Mouse (Mus musculus) midbrain, embryonic 11.5 days (tissue): Measurements from ENCODE around the gene Zfp580. TPM values are rescaled to one million over a fixed set of nuclear protein-coding genes. Genes with fewer than 3 reads are reported as not detected.
"Not testable (repeated sequence)": the region's sequence is repeated elsewhere in the genome, so short reads cannot be mapped to it uniquely, and the experiment has no call there.

Experiments used
- ATAC-seq: fragments of 200-750 bp; cut with Nextera tagmentation; 2 replicates; pipeline ENCODE4 v1.8.0; 2017; ENCODE audit warnings: moderate TSS enrichment, moderate library complexity; ENCODE audit not compliant: low FRiP score
- DNase-seq: peaks from one replicate; pipeline ENCODE4 v3.0.0; 2015; ENCODE audit warnings: low spot score; ENCODE audit errors: missing footprints
- H3K27ac ChIP-seq: fragments of 300-500 bp; sonication (generic); 2 replicates; pipeline ENCODE4 v1.5.1; 2014; ENCODE audit warnings: low read depth, low read length
- H3K27me3 ChIP-seq: fragments of 300-500 bp; sonication (generic); 2 replicates; pipeline ENCODE4 v1.6.1; 2014; ENCODE audit warnings: mild to moderate bottlenecking, low read length, moderate library complexity, mixed read lengths; ENCODE audit not compliant: control insufficient read depth, insufficient read depth
- H3K36me3 ChIP-seq: fragments of 300-500 bp; sonication (generic); 2 replicates; pipeline ENCODE4 v1.6.1; 2014; ENCODE audit warnings: mild to moderate bottlenecking, low read length, moderate library complexity, mixed read lengths; ENCODE audit not compliant: control insufficient read depth, insufficient read depth
- H3K4me1 ChIP-seq: fragments of 300-500 bp; sonication (generic); 2 replicates; pipeline ENCODE4 v1.6.1; 2014; ENCODE audit warnings: low read length; ENCODE audit not compliant: control insufficient read depth, insufficient read depth
- H3K4me2 ChIP-seq: fragments of 300-500 bp; sonication (generic); 2 replicates; pipeline ENCODE4 v1.6.1; 2014; ENCODE audit warnings: mild to moderate bottlenecking, moderate library complexity
- H3K4me3 ChIP-seq: fragments of 300-500 bp; sonication (generic); 2 replicates; pipeline ENCODE4 v1.5.1; 2014; ENCODE audit warnings: low read depth, low read length
- H3K9ac ChIP-seq: fragments of 300-500 bp; sonication (generic); 2 replicates; pipeline ENCODE4 v1.6.1; 2014; ENCODE audit warnings: low read length
- H3K9me3 ChIP-seq: fragments of 300-500 bp; sonication (generic); 2 replicates; pipeline ENCODE4 v1.6.1; 2016; ENCODE audit warnings: low read length; ENCODE audit not compliant: control insufficient read depth
- WGBS: fragments of 180-500 bp; shearing (Covaris S2); extraction: QIAGEN DNeasy Blood & Tissue Kit; methylation state at CpG from one replicate; pipeline ENCODE4 v1.1.7; 2014; 5-methylcytosine and 5-hydroxymethylcytosine counted together
- polyA plus RNA-seq: library from polyadenylated mRNA; unstranded; fragments of >200 nt; fragmentation: Nextera tagmentation; extraction: Ambion mirVana; gene quantifications from 2 replicates; pipeline ENCODE4 v1.2.1, GENCODE M21; 2014

The Zfp580 gene
- polyA plus RNA-seq, 1 experiment from 2014 or later = 47.6 TPM

GRCm38 (mm10) chr7:5074984-5075383 lies 23.6 kb downstream of the Zfp580 start:
- no peak overlapping the region for H3K4me3 ChIP-seq
- no peaks in the 10 kb centered on the region for H3K9me3 ChIP-seq
- H3K36me3 ChIP-seq = peaks cover 39% of the 10 kb centered on the region
- H3K27me3 ChIP-seq = no peaks in the 10 kb centered on the region
- no peak for ATAC-seq
- H3K9ac ChIP-seq = no peak overlapping the region
- DNase-seq = no peak
- H3K4me1 ChIP-seq = no peaks in the 10 kb centered on the region
- no peak overlapping the region for H3K4me2 ChIP-seq
- no peak overlapping the region for H3K27ac ChIP-seq
- WGBS = 89% methylated on average over 5 of the region's 5 CpGs

- H3K9me3 ChIP-seq = no peaks in the 10 kb centered on the region
- H3K36me3 ChIP-seq = peaks cover 29% of the 10 kb centered on the region; the same call in 1 of the 2 replicates
- peaks cover 10% of the 10 kb centered on the region for H3K4me1 ChIP-seq
- DNase-seq (no peak), ATAC-seq (no peak)
- 91% methylated on average over 2 of the region's 2 CpGs for WGBS
- no peak overlapping the region for H3K27ac ChIP-seq
- H3K4me2 ChIP-seq = no peak overlapping the region
- no peak overlapping the region for H3K4me3 ChIP-seq
- H3K9ac ChIP-seq = no peak overlapping the region
- no peaks in the 10 kb centered on the region for H3K27me3 ChIP-seq
These were observed 25.6 kb downstream of the Zfp580 start for GRCm38 (mm10) chr7:5076931-5077330.

- not testable (repeated sequence) for DNase-seq, H3K27me3 ChIP-seq, H3K9me3 ChIP-seq, H3K27ac ChIP-seq
- WGBS = 40% methylated on average over 8 of the region's 13 CpGs
- Histone ChIP-seq H3K4me2 (peak overlapping the region; percentile 60; the same call in 1 of the 2 replicates), H3K4me3 (peak overlapping the region; percentile 98), H3K36me3 (peaks cover 27% of the 10 kb centered on the region), H3K9ac (peak overlapping the region; percentile 96; the same call in 1 of the 2 replicates), H3K4me1 (peaks cover 12% of the 10 kb centered on the region)
- ATAC-seq = peak; percentile 49
These were observed 28.1 kb downstream of the Zfp580 start for GRCm38 (mm10) chr7:5079365-5080009.

GRCm38 (mm10) chr7:5080010-5080751 lies 28.8 kb downstream of the Zfp580 start, which contains the start of gene Epn1:
Gene Epn1, plus strand, starts transcription at chr7:5080235.
- Histone ChIP-seq H3K4me3 (peak within 1 kb of the TSS; percentile 98), H3K9me3 (no peaks in the 10 kb centered on the region), H3K27me3 (no peaks in the 10 kb centered on the region), H3K4me2 (peak within 1 kb of the TSS; percentile 60), H3K27ac (peak within 1 kb of the TSS; percentile 71), H3K9ac (peak within 1 kb of the TSS; percentile 96), H3K4me1 (peaks cover 12% of the 10 kb centered on the region), H3K36me3 (peaks cover 22% of the 10 kb centered on the region)
- DNase-seq (peak; percentile 99), ATAC-seq (peak; percentile 98)
- under 1% methylated on average over 76 of the region's 81 CpGs for WGBS

- Histone ChIP-seq H3K4me3 (peak overlapping the region; percentile 98), H3K9ac (peak overlapping the region; percentile 96), H3K9me3 (no peaks in the 10 kb centered on the region), H3K4me2 (peak overlapping the region; percentile 60), H3K36me3 (peaks cover 21% of the 10 kb centered on the region), H3K4me1 (peaks cover 12% of the 10 kb centered on the region), H3K27me3 (no peaks in the 10 kb centered on the region), H3K27ac (peak overlapping the region; percentile 71; the same call in 1 of the 2 replicates)
- ATAC-seq (no peak), DNase-seq (no peak)
- 21% methylated on average over 6 of the region's 6 CpGs for whole genome bisulfite sequencing
These were observed 29.5 kb downstream of the Zfp580 start for GRCm38 (mm10) chr7:5080815-5081214.

GRCm38 (mm10) chr7:5081241-5081640 lies 29.9 kb downstream of the Zfp580 start:
- WGBS = 81% methylated on average over 6 of the region's 6 CpGs
- Histone ChIP-seq H3K36me3 (peaks cover 19% of the 10 kb centered on the region), H3K4me1 (peaks cover 12% of the 10 kb centered on the region), H3K4me2 (peak overlapping the region; percentile 60), H3K27ac (no peak overlapping the region), H3K27me3 (no peaks in the 10 kb centered on the region), H3K4me3 (peak overlapping the region; percentile 98), H3K9ac (peak overlapping the region; percentile 96), H3K9me3 (no peaks in the 10 kb centered on the region)
- ATAC-seq (no peak), DNase-seq (no peak)

GRCm38 (mm10) chr7:5081939-5082338 lies 30.6 kb downstream of the Zfp580 start:
- ATAC-seq (no peak), DNase-seq (no peak)
- peaks cover 12% of the 10 kb centered on the region for H3K4me1 ChIP-seq
- no peak overlapping the region for H3K4me3 ChIP-seq
- H3K36me3 ChIP-seq = peaks cover 19% of the 10 kb centered on the region
- H3K4me2 ChIP-seq = no peak overlapping the region; the same call in 1 of the 2 replicates
- no peak overlapping the region for H3K9ac ChIP-seq
- 96% methylated on average over 2 of the region's 2 CpGs for WGBS
- no peaks in the 10 kb centered on the region for H3K9me3 ChIP-seq
- H3K27me3 ChIP-seq = no peaks in the 10 kb centered on the region
- H3K27ac ChIP-seq = no peak overlapping the region

- WGBS = 92% methylated on average over 18 of the region's 18 CpGs
- H3K4me2 ChIP-seq = no peak overlapping the region
- H3K4me1 ChIP-seq = peaks cover 12% of the 10 kb centered on the region
- H3K9me3 ChIP-seq = no peaks in the 10 kb centered on the region
- ATAC-seq (no peak), DNase-seq (no peak)
- H3K27me3 ChIP-seq = no peaks in the 10 kb centered on the region
- H3K27ac ChIP-seq = no peak overlapping the region
- H3K4me3 ChIP-seq = no peak overlapping the region
- no peak overlapping the region for H3K9ac ChIP-seq
- H3K36me3 ChIP-seq = peaks cover 15% of the 10 kb centered on the region
These were observed 32.2 kb downstream of the Zfp580 start for GRCm38 (mm10) chr7:5083325-5084105.
